Mouse (Mus musculus) olfactory bulb, adult 2 months (tissue): ENCODE results near the gene Hnrnph2.

Experiments used
- CTCF ChIP-seq: fragments of 200-500 bp; IDR thresholded peaks from 2 replicates; pipeline ENCODE4 v1.5.1; 2012; ENCODE audit warnings: low read depth, mild to moderate bottlenecking, low read length, moderate library complexity; ENCODE audit not compliant: insufficient read depth
- POLR2A ChIP-seq: fragments of 200-500 bp; IDR thresholded peaks from 2 replicates; pipeline ENCODE4 v1.6.1; 2012; ENCODE audit warnings: mild to moderate bottlenecking, low read depth, low read length, moderate library complexity; ENCODE audit not compliant: insufficient read depth

DNA sequence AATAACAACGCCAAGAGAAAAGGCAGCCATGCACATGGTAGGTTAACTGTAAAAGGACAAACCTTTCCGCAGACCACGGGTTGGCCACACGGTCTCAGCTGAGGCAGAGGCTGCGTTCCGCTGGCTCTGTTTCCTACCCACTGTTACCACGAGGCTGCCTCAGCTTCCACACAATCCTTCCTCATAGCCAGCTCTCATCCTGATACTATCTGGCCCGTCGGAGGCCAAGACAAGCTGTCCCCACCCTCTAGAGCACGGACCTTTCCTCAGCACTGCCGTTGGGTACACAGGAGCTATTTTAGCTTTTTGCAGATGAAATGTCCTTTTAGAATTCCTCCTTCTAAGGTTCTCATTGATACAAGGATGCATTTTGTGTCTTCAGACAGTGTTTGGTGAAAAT is 18.7 kb upstream of the Hnrnph2 start:
- no peak for TF ChIP-seq POLR2A
- no peak for TF ChIP-seq CTCF
